Mouse (Mus musculus) cerebellum, adult 2 months (tissue): ENCODE data around the gene Tmem215. TPM values are rescaled to one million over a fixed set of nuclear protein-coding genes. Genes with fewer than 3 reads are reported as not detected.

Experiments used
- DNase-seq, 2 experiments: peaks; one replicate each; pipeline ENCODE4 v3.0.0; 2021
- H3K27ac ChIP-seq: fragments of 200-500 bp; 2 replicates; pipeline ENCODE4 v1.5.1; 2012; ENCODE audit warnings: low read length, control low read depth, inconsistent platforms; ENCODE audit not compliant: insufficient read depth
- H3K27me3 ChIP-seq: fragments of 200-500 bp; 2 replicates; pipeline ENCODE4 v1.6.1; 2012; ENCODE audit warnings: inconsistent platforms, mild to moderate bottlenecking, low read length, moderate library complexity; ENCODE audit not compliant: control insufficient read depth, insufficient read depth
- H3K4me1 ChIP-seq: fragments of 200-500 bp; 2 replicates; pipeline ENCODE4 v1.6.1; 2011; ENCODE audit warnings: low read length; ENCODE audit not compliant: control insufficient read depth, insufficient read depth
- H3K4me3 ChIP-seq: fragments of 200-500 bp; replicated peaks from 2 replicates; pipeline ENCODE3; 2011; ENCODE audit warnings: mild to moderate bottlenecking, low read depth, low read length, control low read depth; ENCODE audit not compliant: insufficient read depth
- CTCF ChIP-seq: fragments of 200-500 bp; IDR thresholded peaks from 2 replicates; pipeline ENCODE4 v1.5.1; 2011; ENCODE audit warnings: low read depth, mild to moderate bottlenecking, control low read depth, low read length, moderate library complexity, borderline replicate concordance; ENCODE audit not compliant: insufficient read depth
- POLR2A ChIP-seq: fragments of 200-500 bp; IDR thresholded peaks from 2 replicates; pipeline ENCODE4 v1.6.1; 2011; ENCODE audit warnings: low read length, control low read depth, borderline replicate concordance; ENCODE audit not compliant: insufficient read depth
- WGBS: fragments of 180-500 bp; shearing (Covaris S2); methylation state at CpG from one replicate; pipeline ENCODE4 v1.1.7; 2018; 5-methylcytosine and 5-hydroxymethylcytosine counted together
- polyA plus RNA-seq: library from polyadenylated mRNA; depleted of rRNA; stranded (reverse); fragments of >200 nt; gene quantifications from 2 replicates; pipeline ENCODE4 v1.2.3, GENCODE M21; 2012; rRNA removed

Tmem215 gene
- polyA plus RNA-seq, 1 experiment, result 1.1 TPM

DNA sequence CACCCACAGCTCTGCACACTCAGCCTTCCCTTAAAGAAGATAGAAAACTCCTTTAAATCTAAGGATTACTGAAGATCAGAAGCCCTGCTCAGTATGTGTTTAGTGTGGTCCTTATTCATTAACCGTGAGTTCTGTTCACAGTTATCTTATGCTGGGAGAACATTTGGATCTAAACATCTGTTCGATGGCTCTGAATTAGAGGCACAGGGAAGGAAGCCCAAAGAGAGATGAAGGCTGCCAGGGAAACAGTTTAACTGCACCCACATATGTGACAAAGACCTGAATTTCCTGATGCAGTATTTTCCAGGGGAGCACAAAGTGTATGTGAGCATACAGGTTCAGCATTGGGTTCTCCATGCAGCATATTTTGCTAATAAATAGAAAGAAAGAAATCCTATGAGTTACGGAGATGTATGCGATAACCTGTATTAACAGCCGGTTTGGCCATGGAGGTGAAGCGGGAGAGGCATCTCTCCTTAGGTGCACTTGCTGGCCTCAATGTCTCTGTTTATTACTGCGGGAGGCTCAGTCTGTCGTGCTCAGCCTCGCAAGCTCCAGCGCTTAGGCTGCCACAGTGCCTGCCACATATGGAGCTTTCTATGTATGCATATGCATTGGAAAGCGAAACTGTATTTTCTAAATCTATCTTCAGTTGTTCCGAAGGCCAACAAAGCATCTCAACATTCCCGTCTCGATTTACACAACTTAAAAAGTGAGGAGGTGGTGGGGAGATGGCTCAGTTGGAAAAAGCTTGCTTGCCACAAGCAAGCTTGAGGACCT is 46.8 kb downstream of the Tmem215 start:
- H3K27ac ChIP-seq, result no peak overlapping the region
- TF ChIP-seq POLR2A, result no peak
- TF ChIP-seq CTCF, result no peak
- no peaks in the 10 kb centered on the region for H3K27me3 ChIP-seq
- 88% methylated on average over 14 of the region's 14 CpGs for WGBS
- no peak overlapping the region for H3K4me3 ChIP-seq
- no peaks in the 10 kb centered on the region for H3K4me1 ChIP-seq
- no peak for DNase-seq

Other genes with a start within 250 kb of the Tmem215 start
- gene Ddx58, start 232.4 kb upstream of the Tmem215 start, polyA plus RNA-seq, result 3.7 and 4.1 TPM in 2 replicates
- 4.6 and 5.7 TPM in 2 replicates for gene Smim27, start 202.6 kb upstream of the Tmem215 start, polyA plus RNA-seq
- 11.3 and 12.3 TPM in 2 replicates for gene Topors, start 202.3 kb upstream of the Tmem215 start, polyA plus RNA-seq
- gene Ndufb6, start 192.8 kb upstream of the Tmem215 start, polyA plus RNA-seq, result 202 and 210 TPM in 2 replicates
- 20.8 and 24.1 TPM in 2 replicates for gene Aptx, start 231.0 kb downstream of the Tmem215 start, polyA plus RNA-seq
- 83.7 and 93.0 TPM in 2 replicates for gene Dnaja1, start 250.0 kb downstream of the Tmem215 start, polyA plus RNA-seq